Mouse (Mus musculus) right cerebral cortex, postnatal 10 days (tissue): Measurements from ENCODE around the gene Slc28a1.
"Not testable (repeated sequence)": the region's sequence is repeated elsewhere in the genome, so short reads cannot be mapped to it uniquely, and the experiment has no call there.

Experiments used
- DNase-seq, 2 experiments: peaks; one replicate each; pipeline ENCODE4 v3.0.0; 2021; ENCODE audit warnings: low spot score in 2 of 2

Slc28a1 gene

GRCm38 (mm10) chr7:81124773-81125172 lies 10.2 kb downstream of the Slc28a1 start:
- no peak for DNase-seq

DNA sequence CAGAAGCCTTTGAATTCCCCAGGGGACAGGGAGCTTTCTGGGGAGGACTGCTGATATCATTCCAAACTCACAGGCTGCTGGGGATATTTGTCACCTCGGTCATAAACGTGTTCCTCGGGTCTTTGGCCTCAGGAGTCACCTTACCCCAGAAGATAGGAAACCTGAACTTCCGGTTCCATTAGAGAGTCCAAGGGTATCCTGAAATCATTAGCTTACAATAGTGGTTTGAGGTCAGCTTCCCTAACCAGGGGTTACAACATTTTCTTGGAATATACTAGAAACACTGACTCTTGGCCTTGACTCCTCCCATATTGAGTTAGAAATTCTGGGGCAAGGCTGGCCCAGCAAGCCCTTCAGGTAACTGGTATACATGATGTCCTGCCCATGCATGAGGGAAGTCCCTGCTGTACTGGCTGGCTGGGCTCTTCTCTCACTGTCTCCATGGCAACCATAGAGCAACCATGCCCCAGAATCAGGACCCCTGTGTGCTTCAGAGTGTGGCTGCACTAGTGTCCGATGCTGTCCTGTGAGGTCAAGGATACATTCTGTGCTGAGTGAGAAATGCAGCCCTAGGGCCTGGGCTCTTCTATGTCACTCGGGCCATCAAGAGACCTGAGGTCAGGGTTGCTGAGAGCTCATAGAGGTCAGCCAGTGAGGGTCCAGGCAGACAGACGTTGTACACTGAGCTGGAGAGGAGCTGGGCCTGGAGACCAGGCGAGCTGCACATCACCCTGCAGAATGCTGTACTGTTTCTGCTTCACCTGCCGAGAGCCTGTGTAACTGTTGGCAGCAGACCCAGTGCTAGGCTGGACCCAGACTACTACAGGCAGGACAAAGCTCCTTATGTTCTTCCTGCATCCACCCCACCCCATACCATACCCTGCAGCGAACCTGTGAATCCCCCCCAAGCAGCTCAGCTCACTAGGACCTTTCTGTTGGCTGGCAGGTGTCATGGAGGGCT lies 10.9 kb downstream of the Slc28a1 start:
- no peak for DNase-seq

DNA sequence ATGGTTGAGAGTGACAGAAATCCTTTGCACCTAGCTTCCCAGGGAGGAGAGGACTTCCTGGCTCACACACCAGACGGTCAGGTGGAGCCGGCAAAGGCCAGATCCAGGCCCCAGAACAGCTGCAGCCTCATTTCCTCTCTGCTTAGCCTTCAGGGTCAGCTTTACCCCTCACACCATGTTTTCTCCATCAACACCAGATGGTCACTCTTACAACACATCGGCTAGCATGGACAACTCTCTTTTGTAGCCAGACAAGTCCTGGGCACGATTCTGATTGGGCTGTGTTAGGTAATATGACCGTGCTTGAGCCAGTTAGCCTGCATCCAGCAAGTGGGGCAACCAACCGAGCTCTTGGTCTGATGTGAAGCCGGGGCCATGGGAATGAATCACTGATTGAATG lies 17.3 kb downstream of the Slc28a1 start:
- DNase-seq, result no peak

DNA sequence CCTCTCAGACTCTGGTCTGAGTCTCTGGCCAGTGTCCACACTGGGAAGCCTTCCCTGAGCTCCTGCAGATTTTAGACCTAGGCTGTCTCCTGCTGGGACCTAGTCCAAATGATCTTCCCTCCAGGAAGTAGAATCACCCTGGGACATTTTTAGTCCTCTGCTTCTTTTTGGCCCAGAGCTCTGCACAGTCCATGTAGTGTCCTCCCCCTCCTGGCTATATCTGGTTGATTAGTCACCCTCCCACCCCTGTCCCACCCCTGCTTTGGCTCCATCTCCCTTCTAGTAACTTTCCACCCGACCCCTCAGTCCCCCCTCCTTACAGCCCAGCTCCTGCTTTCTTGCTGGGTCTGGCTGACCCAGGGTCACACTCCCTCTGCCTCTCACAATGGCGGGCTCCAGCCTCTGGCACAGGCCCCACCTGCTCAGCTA lies 18.3 kb downstream of the Slc28a1 start:
- no peak for DNase-seq

DNA sequence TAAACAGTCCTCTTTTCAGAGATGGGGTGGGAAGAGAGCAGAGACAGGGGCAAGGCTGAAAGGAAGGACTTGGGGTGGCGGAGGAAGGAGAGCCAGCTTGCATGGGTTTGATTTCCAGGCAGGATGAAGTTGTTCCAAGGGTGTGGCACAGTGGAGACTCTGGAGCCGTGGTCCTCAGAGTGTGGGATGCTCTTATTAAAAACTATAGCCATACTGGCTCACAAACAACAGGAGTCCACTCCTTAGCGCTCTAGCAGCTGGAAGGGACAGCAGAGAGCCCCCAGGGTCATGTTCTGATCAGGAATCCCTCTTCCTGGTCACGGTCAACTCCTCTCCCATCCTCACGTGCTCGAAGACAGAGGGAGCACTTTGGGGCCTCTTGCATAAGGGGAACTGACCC lies 18.8 kb downstream of the Slc28a1 start:
- DNase-seq, result no peak

DNA sequence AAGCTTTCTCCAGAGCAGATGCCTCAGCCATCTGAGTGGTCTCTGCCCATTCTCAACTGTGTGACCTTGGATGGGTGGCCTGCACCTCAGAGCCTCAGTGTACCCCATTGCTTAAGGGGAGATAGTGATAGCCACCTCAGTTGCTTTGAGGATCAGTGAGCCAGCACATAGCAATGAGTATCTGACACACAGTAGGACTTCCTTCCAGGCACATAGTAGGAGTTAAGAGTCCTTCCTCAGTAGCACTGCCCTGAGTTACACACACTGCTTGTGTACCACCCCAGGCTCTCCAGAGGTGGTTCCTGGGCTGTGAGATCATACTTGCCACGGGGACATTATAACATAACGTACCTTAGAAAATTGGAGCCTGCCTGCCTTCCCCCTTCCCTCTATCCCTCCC lies 19.3 kb downstream of the Slc28a1 start:
- no peak for DNase-seq

DNA sequence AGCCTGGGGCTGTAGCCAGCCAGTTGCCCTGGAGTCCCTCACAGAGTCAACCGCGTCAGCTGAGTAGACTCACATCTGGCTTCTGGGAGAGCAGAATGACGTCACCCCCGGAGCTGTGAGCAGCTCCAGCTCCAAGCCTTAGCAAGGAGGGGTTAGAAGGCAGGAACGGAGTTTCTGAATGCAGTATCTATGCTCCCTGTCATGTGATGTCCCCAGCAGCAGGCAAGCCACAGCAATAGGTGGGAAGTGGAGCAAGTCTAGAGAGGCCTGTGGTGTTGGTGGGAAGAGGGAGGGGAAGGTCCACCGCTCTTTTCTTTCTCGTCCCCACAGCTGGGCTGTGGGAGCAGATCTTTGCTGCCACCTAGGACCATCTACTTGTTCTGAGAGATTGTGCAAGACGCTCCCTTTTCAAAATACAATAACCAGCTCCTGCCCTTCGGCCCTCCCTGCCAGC lies 20.0 kb downstream of the Slc28a1 start:
- DNase-seq, result peak; percentile 64 to 66

DNA sequence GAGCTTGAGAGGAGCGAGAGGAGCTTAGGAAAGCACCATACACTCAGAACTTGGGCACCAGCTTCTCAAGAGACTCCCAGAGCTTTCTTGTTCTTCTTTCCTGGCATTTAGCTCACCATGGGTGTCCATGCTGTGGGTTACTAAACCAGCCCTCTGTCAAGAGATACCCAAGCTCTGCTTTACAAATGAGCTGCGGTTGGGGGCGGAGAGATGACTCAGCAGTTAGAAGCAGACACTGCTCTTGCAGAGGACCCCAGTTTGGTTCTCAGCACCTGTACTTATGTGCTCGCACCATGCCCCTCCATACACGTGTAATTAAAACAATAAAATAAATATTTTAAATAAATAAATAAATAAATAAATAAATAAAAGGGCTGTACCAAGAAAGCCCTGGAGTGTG lies 22.7 kb downstream of the Slc28a1 start:
- no peak for DNase-seq

- DNase-seq, result no peak
Observed at GRCm38 (mm10) chr7:81139100-81139499, 24.5 kb downstream of the Slc28a1 start.

GRCm38 (mm10) chr7:81139671-81140404 lies 25.2 kb downstream of the Slc28a1 start:
- DNase-seq, result no peak

DNA sequence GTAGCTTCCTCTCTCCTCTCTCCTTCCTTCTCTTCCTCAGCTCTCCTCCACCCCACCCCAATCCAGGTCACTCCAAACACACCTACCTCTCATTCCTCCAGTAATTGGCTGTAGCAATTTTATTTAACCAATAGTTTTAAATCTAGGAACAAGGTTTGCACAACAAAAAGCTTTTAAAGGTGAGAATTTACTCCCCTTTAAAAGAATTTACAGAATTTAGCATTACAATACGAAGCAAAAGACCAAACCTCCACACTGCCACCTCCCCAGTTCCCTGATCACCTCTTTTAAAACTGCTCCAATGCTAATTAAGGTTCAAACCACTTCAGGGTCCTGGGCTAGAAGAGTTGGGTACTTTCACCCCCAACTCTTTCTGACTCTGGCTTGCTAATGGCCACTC lies 26.9 kb downstream of the Slc28a1 start:
- DNase-seq, result no peak

DNA sequence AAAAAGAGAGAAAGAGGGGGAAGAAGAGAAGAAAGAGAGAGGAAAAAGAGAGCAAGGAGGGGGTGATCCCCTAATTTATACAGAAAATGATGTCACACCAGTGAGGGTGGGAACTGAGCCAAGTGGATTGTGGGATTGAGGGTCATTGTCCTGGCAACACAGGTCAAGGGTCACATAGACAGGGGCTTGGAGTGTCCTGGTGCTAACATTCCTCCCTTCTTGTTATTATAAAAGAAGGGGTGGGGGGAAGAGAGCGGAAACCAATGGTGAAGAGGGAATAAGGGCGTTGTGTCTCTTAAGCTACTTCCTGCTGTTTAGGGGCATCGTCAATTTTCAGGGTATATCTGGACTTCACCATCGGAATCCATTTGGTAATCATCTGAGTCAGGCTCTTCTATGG lies 28.5 kb downstream of the Slc28a1 start:
- not testable (repeated sequence) for DNase-seq

GRCm38 (mm10) chr7:81149759-81150158 lies 35.2 kb downstream of the Slc28a1 start:
- DNase-seq, result no peak

- no peak for DNase-seq
Observed at GRCm38 (mm10) chr7:81151216-81151615, 36.6 kb downstream of the Slc28a1 start.

DNA sequence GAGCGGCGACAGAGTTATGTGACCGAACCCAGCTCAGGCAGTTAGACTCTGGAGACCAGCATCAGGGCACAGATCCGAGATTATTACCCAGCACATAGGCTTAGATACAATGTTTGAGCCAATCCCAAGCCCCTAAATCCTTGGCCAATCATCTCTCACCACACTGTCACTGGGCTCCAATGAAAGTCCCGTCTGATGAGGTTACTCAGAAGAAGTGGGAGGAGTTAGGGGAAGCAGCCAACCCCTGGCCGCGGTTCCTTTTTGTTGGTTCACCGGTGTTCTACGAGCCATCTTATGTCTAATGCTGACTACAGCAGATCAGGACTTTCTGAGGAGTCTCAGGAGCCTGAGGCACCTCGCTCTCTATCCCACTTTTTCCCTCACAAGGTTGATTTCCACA lies 37.7 kb downstream of the Slc28a1 start:
- DNase-seq, result no peak

- DNase-seq, result no peak
Observed at GRCm38 (mm10) chr7:81152826-81153225, 38.2 kb downstream of the Slc28a1 start.

DNA sequence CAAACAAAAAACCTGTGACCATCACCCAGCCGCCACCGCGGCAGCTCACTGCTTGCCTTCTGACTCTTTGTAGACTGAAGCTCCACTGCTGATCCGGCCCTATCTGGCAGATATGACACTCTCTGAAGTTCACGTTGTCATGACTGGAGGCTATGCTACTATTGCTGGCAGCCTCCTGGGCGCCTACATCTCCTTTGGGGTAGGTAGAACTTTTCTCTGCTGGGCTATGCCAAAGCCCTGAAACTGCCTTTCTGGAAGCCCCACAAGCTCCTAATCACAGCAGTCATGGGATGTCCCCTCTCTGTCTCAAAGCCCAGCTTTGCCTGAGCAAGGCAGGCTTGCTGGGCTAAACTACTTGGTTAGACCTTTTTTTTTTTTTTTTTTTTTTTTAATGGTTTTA lies 38.7 kb downstream of the Slc28a1 start:
- DNase-seq, result no peak

GRCm38 (mm10) chr7:81154244-81154643 lies 39.6 kb downstream of the Slc28a1 start:
- DNase-seq, result not testable (repeated sequence)

GRCm38 (mm10) chr7:81154960-81155359 lies 40.4 kb downstream of the Slc28a1 start:
- DNase-seq, result peak; percentile 30 to 54

DNA sequence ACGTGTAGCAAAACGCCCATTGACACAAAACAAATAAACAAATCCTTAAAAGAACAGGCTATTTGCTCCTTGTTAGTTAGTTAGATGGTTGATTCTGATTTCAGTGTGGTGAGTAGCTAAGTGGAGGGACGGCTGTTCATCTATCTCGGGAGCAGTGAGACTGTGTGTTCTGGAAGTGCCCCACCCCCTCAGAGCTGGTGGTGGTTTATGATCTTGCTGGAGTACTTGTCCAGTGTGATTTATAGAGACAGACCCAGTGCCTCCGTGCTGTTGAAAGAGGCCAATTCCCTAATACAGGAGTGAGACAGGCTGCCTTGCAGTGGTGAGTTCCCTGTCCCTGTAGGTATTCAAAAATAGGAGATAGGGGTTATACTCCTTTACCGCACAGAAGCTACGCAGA lies 44.3 kb downstream of the Slc28a1 start:
- DNase-seq, result no peak

DNA sequence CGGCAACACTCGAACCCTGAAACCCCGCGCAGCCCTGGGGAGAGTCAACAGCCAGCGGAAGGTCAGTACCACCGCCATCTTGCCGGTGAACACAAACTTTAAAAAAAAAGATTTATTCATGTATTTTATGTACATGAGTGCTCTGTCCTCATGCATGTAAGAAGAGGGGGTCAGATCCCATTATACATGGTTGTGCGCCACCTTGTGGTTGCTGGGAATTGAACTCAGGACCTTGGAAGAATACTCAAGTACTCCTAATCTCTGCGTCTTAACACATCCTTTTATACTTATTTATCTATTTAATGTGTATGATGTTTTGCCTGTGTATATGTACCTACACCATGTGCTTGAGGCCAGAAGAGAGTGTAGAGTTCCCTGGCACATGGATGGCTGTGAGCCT lies 47.1 kb downstream of the Slc28a1 start:
- DNase-seq, result peak in 1 of 2 experiments; percentile 35

GRCm38 (mm10) chr7:81162345-81162744 lies 47.7 kb downstream of the Slc28a1 start:
- DNase-seq, result peak; percentile 73 to 84

DNA sequence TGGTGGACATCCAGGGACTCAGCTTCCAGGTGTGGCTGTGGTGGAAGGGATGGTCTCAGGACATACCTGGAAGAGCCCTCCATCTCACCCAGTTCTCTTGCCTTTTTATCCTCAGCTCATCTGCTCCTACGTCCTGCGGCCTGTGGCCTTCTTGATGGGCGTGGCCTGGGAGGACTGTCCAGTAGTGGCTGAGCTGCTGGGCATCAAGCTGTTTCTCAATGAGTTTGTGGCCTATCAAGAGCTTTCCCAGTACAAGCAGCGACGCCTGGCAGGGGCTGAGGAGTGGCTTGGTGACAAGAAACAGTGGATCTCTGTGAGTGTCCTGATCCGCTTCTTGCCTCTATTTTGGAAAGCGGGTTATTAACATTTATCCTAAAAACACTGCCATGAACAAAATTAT lies 49.8 kb downstream of the Slc28a1 start:
- DNase-seq, result no peak
